Comparison of ENCODE assay signal across 10 mouse cellular contexts in the genomic region with DNA sequence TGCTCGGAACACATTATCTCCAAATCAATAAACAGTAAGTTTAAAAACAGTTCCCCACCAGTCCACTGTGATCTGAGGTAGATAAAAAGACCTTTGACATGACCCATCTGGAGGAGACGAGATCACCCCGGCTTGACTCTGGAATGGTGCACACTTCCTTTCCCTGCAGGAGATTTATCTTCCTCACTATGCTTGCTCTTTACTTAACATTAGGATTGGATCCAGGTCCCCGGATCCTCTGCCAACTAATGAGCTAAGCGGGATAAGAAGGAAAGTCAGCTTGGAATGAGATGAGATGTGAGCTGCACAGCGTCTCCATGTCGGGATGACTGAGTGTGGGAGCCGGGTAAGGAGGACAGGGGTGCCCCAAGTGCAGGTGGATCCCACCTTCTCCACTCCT. TPM values are rescaled to one million over a fixed set of nuclear protein-coding genes. Genes with fewer than 3 reads are reported as not detected.
A peak's percentile ranks its signal among the peaks of the same experiment; 100 is the strongest.
DNase-seq lines count a peak whose midpoint lies in the region; ATAC-seq and TF ChIP-seq lines count a peak whose summit lies in the region.
"Had no signal": no experiment of that assay in that cellular context is flagged by ENCODE, and none has a peak within 500 bp of the region (broad histone marks: within the 10 kb centered on the region; RNA-seq: fewer than 3 reads in every experiment).

No protein-coding gene starts in this region.

- no peak overlapping the region for H3K9ac ChIP-seq in heart, embryonic 11.5 days (ENCODE audit: low read depth, low read length)
- H3K9ac ChIP-seq in midbrain, embryonic 11.5 days (ENCODE audit: low read length): no peak overlapping the region
- no peak overlapping the region for H3K9ac ChIP-seq in midbrain, embryonic 13.5 days (replicated peaks)
- no peak overlapping the region for H3K9ac ChIP-seq in midbrain, postnatal 0 days (replicated peaks; ENCODE audit: low read length, poor library complexity, severe bottlenecking)
- H3K9ac ChIP-seq: hindbrain, embryonic 15.5 days; liver, embryonic 13.5 days had no signal

- H3K4me2 ChIP-seq in heart, embryonic 11.5 days: no peak overlapping the region
- no peak overlapping the region for H3K4me2 ChIP-seq in midbrain, embryonic 11.5 days
- H3K4me2 ChIP-seq in midbrain, embryonic 13.5 days (replicated peaks): no peak overlapping the region
- H3K4me2 ChIP-seq in midbrain, postnatal 0 days (ENCODE audit: low read depth, low read length, poor library complexity, severe bottlenecking): no peak overlapping the region
- H3K4me2 ChIP-seq: hindbrain, embryonic 15.5 days; liver, embryonic 13.5 days had no signal

- no peak for TF ChIP-seq CTCF in midbrain, postnatal 0 days (IDR thresholded peaks at IDR 0.05)

- no peak for ATAC-seq in heart, embryonic 11.5 days (replicated peaks; ENCODE audit: insufficient number of reproducible peaks, low FRiP score, low TSS enrichment)
- ATAC-seq in midbrain, embryonic 11.5 days (ENCODE audit: low FRiP score): no peak
- ATAC-seq in midbrain, embryonic 13.5 days: no peak
- no peak for ATAC-seq in midbrain, postnatal 0 days (ENCODE audit: low FRiP score)

- no peaks in the 10 kb centered on the region for H3K4me1 ChIP-seq in heart, embryonic 11.5 days (ENCODE audit: control insufficient read depth, insufficient read depth, low read length)
- peaks cover 14% of the 10 kb centered on the region for H3K4me1 ChIP-seq in midbrain, embryonic 11.5 days (ENCODE audit: control insufficient read depth, insufficient read depth, low read length)
- H3K4me1 ChIP-seq in midbrain, embryonic 13.5 days (replicated peaks): peaks cover 19% of the 10 kb centered on the region
- no peaks in the 10 kb centered on the region for H3K4me1 ChIP-seq in midbrain, postnatal 0 days (ENCODE audit: insufficient read depth, low read length)
- H3K4me1 ChIP-seq: liver, embryonic 13.5 days had no signal

- intact Hi-C loops in heart, postnatal 10 days (cut with DNase I): no loop called here

- H3K27me3 ChIP-seq in heart, embryonic 11.5 days (ENCODE audit: control insufficient read depth, insufficient read depth, low read length): no peaks in the 10 kb centered on the region
- no peaks in the 10 kb centered on the region for H3K27me3 ChIP-seq in midbrain, embryonic 11.5 days (ENCODE audit: control insufficient read depth, insufficient read depth, low read length)
- peaks cover 4% of the 10 kb centered on the region; the same call in 1 of the 2 replicates for H3K27me3 ChIP-seq in midbrain, embryonic 13.5 days
- H3K27me3 ChIP-seq in midbrain, postnatal 0 days (ENCODE audit: insufficient read depth, low read length): no peaks in the 10 kb centered on the region
- H3K27me3 ChIP-seq: hindbrain, embryonic 15.5 days; liver, embryonic 13.5 days had no signal

- H3K4me3 ChIP-seq in heart, embryonic 11.5 days (ENCODE audit: low read depth, low read length): no peak overlapping the region
- H3K4me3 ChIP-seq in midbrain, embryonic 11.5 days (ENCODE audit: low read depth, low read length): no peak overlapping the region
- H3K4me3 ChIP-seq in midbrain, embryonic 13.5 days (replicated peaks): no peak overlapping the region
- no peak overlapping the region for H3K4me3 ChIP-seq in midbrain, postnatal 0 days (ENCODE audit: low read depth, low read length)
- H3K4me3 ChIP-seq: hindbrain, embryonic 15.5 days; liver, embryonic 13.5 days had no signal

- WGBS in heart, embryonic 11.5 days (ENCODE audit: insufficient replicate concordance): 49% methylated on average over 8 of the region's 8 CpGs
- WGBS in midbrain, embryonic 11.5 days: 73% methylated on average over 8 of the region's 8 CpGs
- 73% methylated on average over 8 of the region's 8 CpGs for WGBS in midbrain, embryonic 13.5 days
- 68% methylated on average over 8 of the region's 8 CpGs for WGBS in midbrain, postnatal 0 days

- peak; percentile 87 for DNase-seq in heart, adult 11 months
- peak; percentile 65 for DNase-seq in midbrain, embryonic 11.5 days (ENCODE audit: low spot score, missing footprints)
- peak; percentile 72 to 75 for DNase-seq in heart, postnatal 10 days
- DNase-seq in midbrain, postnatal 0 days (ENCODE audit: low spot score): peak; percentile 33
- DNase-seq in spleen, adult 12 weeks (ENCODE audit: low spot score): no peak
- DNase-seq: liver, embryonic 13.5 days had no signal

- H3K36me3 ChIP-seq in heart, embryonic 11.5 days (ENCODE audit: control insufficient read depth, insufficient read depth, low read length): no peaks in the 10 kb centered on the region
- H3K36me3 ChIP-seq in midbrain, embryonic 11.5 days (ENCODE audit: control insufficient read depth, insufficient read depth, low read length): no peaks in the 10 kb centered on the region
- H3K36me3 ChIP-seq in midbrain, embryonic 13.5 days: no peaks in the 10 kb centered on the region
- no peaks in the 10 kb centered on the region for H3K36me3 ChIP-seq in midbrain, postnatal 0 days (ENCODE audit: insufficient read depth, low read length)
- H3K36me3 ChIP-seq: hindbrain, embryonic 15.5 days; liver, embryonic 13.5 days had no signal

- no peaks in the 10 kb centered on the region for H3K9me3 ChIP-seq in heart, embryonic 11.5 days (replicated peaks; ENCODE audit: control insufficient read depth, low read length)
- no peaks in the 10 kb centered on the region for H3K9me3 ChIP-seq in midbrain, embryonic 11.5 days (ENCODE audit: control insufficient read depth, low read length)
- H3K9me3 ChIP-seq in midbrain, embryonic 13.5 days: no peaks in the 10 kb centered on the region
- H3K9me3 ChIP-seq in midbrain, postnatal 0 days (ENCODE audit: low read length): no peaks in the 10 kb centered on the region
- H3K9me3 ChIP-seq: hindbrain, embryonic 15.5 days; liver, embryonic 13.5 days had no signal

- H3K27ac ChIP-seq in heart, embryonic 11.5 days (ENCODE audit: low read depth, low read length): no peak overlapping the region
- H3K27ac ChIP-seq in midbrain, embryonic 11.5 days (ENCODE audit: low read depth, low read length): no peak overlapping the region
- H3K27ac ChIP-seq in midbrain, embryonic 13.5 days: no peak overlapping the region
- no peak overlapping the region for H3K27ac ChIP-seq in midbrain, postnatal 0 days (ENCODE audit: low read depth, low read length)
- H3K27ac ChIP-seq: hindbrain, embryonic 15.5 days; liver, embryonic 13.5 days had no signal

RNA-seq across cellular contexts. Expression of a gene that starts 46.7 kb away (rescaled TPM):
- polyA plus RNA-seq in heart, embryonic 11.5 days (2014; fragmentation: Nextera tagmentation; extraction: Ambion mirVana): 0.04 and 0.13 TPM in 2 replicates
- polyA plus RNA-seq in midbrain, embryonic 11.5 days (2014; fragmentation: Nextera tagmentation; extraction: Ambion mirVana): 1.1 and 1.4 TPM in 2 replicates
- polyA plus RNA-seq in midbrain, embryonic 13.5 days (2015; fragmentation: Nextera tagmentation; extraction: Ambion mirVana): 2.7 and 3.5 TPM in 2 replicates
- total RNA-seq in heart, postnatal 10 days (2021): under 1 TPM in 1 of 2 experiments, not detected in 1; 0.07 TPM
- 6.8 and 9.2 TPM in 2 replicates for total RNA-seq in midbrain, postnatal 0 days (2014; rRNA removed)
- polyA plus RNA-seq in midbrain, postnatal 0 days (2015; fragmentation: Nextera tagmentation; extraction: Ambion mirVana): 2.5 and 3.1 TPM in 2 replicates
- total RNA-seq: ES-E14 had no signal
